Mouse (Mus musculus) kidney, adult 2 months (tissue): ENCODE data around the gene Hmga2.

Source experiments
- CTCF ChIP-seq: fragments of 200-500 bp; conservative IDR thresholded peaks from 2 replicates; pipeline ENCODE4 v1.5.1; 2011; ENCODE audit warnings: low read depth, mild to moderate bottlenecking, control low read depth, low read length, moderate library complexity, mixed read lengths; ENCODE audit not compliant: insufficient read depth, insufficient read length
- POLR2A ChIP-seq: fragments of 200-500 bp; IDR thresholded peaks from one replicate; pipeline ENCODE4 v1.6.1; 2011; ENCODE audit warnings: low read depth, low read length, control low read depth

DNA sequence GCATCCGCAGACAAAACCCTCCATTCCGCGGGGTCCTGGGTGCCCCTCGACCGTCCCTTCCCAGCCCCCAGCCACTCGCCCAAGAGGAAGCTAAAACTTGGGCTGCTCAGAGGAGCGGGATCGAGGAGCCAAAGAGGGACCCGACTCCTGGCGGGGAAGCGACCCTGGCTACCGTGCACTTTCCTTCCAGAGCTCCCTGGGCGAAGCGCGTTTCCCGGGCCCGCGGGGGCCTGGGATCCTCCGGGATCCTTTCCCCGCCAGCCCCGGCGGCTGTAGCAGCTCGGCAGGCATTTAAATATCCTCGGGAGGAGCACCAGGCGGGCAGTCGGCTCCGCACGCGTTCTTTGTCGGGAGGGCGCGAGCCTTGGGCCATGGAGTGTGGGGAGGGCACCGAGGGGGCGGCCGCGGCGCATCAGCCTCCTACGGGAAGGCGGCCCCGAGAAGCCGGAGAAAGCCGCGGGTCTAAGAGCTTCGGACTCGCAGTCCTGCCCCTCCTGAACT, 1.2 kb downstream of the Hmga2 start:
- TF ChIP-seq CTCF (no peak), POLR2A (no peak)
